Mouse (Mus musculus): ENCODE data around the gene Zeb2.
A peak's percentile ranks its signal among the peaks of the same experiment; 100 is the strongest.

Zeb2 gene

DNA sequence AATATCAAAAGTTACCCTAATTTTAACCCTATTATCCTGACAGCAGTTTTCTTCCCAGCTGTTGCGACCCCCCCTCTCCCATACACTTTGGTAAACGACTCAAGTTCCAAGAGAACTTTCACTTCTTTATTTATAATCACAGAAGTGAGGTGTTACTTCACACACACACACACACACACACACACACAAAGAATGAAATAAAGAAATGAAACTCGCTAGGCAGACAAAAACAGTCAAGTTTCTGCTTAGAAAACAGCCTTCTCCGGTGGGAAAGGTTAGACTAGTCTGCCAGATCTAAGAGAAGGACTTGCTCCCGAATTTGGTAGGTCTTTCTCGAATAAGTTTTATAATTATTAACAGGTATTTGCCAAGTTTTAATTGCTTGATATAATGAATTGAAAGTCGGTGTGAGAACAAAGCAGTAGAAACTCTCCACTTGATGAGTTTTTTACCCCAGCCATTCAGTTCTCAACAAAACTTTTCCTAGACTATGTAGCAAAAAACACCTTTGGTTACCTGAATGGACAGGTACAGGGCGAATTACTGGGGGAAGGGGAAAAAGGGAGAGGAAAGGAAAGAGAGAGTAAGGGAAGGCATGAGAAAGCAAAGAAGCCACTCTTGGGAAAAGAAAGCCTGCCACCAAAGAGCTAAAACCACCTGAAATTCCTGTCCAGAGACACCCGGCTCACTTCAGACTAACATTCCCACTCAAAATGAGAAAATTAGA is 5.0 kb downstream of the Zeb2 start:
- peak; percentile 90 for DNase-seq

DNA sequence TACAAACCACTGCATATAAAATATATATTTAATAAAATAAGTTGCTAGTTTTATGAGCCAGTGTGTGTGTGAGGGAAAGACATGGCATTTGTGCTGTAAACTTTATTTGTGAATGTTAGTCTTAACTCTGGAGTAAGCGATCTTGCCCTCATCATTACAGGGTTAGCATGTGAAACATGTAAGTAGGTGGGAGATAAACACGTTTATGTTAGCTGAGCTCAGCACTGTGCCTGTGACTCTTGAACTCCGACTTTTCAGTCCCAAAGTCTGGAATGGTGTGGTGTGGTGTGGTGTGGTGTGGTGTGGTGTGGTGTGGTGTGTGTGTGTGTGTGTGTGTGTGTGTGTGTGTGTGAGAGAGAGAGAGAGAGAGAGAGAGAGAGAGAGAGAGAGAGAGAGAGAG is 5.6 kb downstream of the Zeb2 start:
- DNase-seq, result peak; percentile 86

DNA sequence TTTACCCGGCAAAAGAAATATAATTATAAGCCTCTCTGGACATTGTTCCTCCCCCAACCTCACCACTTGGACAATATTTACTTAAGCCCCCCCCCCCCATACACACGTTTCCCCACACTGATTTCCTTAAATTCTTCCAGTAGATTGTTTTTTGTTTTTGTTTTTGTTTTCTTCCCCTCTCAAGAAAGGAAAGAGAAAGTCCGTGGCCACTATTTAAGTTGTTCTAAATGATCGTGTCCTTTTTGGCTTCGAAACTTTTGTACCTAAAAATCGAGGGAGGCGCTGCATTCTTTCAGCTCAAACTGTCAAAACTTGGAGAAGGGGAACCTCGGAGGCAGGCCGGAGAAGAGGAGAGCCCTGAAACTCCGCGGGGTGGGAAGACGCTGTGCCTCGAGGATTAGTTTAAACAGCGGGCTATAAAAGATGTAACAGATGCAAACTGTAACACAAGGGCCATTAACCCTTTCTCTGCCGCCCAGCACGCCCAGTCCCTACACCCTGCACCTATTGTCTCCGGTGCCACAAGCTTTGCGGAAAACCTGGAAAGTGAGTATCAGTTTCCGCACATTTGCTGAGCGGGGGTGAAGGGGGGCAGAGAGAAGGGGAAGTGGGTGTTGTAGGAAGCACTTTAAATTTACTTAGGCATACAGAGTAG is 6.3 kb downstream of the Zeb2 start:
- peak; percentile 96 for DNase-seq

DNA sequence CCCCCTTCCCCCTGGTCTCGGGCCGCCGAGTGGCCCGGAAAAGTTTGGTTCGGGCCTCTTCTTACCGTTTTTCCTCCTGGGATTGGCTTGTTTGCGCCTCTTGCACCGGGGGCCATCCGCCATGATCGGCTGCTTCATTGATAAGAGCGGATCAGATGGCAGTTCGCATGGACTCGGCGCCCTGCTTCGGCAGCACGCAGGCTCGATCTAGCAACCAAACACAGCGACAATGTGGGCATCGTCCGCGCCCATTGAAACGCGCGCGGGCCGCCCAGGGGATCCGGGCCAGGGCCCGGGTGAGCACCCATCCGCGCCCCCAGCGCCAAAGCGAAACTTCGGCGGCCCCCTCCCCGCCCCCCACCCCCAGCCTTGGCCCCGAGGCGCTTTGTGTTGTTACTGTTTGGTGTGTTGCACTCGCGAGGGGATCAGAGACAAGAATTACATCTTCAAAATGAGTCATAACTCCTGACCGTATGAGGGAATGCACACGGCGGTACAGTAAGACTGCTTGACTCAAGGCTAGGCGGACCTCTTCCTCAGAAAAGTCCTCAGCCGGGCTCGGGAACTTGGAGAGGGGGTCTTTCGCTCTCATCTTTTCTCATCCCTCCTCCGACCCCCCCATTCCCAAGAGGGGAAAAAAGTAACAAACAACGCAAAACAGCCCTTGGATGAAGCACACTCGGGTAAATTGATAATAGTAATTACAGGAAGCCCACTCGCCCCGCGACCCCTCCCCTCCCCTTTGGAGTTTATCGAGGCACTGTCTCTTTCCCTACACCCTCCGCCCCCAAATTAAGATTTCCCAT is 7.0 kb downstream of the Zeb2 start:
- peak; percentile 98 for DNase-seq

DNA sequence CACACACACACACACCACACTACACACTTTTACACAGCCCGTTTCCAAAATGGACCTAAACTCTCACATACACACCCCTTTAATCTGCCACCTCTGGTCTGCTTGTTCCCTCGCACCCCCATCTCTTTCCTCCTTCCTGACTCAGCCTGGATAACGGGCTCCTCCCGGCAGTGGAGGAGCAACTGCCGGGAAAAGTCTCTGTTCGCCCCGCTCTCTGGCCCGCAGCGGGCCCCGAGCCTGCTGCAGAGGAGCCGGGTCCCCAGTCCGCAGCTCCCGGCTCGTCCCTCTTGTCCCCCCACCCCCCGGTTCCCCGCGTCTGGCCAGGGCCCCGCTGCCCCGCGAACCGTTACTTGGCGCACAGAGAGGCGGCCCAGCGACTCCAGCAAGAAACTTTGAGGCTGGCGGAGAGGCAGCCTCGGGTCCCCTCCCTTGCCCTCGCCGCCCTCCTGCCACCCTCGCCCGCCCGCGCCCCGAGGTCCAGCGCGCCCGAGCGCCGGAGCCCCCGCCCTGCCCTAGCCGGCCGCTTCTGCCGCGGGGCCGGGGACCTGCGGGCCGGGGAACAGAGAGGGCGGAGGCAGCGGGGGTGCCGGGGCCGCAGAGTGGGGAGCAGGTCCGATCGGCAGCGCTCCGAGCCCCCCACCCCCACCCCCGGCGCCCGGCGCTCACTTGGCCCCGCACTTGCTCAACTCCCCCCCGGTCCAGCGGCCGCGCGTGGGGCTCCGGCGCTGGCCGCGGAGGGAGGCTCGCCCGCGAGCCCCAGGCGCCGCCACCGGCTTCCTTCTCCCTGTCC is 7.8 kb downstream of the Zeb2 start:
- peak; percentile 96 for DNase-seq

DNA sequence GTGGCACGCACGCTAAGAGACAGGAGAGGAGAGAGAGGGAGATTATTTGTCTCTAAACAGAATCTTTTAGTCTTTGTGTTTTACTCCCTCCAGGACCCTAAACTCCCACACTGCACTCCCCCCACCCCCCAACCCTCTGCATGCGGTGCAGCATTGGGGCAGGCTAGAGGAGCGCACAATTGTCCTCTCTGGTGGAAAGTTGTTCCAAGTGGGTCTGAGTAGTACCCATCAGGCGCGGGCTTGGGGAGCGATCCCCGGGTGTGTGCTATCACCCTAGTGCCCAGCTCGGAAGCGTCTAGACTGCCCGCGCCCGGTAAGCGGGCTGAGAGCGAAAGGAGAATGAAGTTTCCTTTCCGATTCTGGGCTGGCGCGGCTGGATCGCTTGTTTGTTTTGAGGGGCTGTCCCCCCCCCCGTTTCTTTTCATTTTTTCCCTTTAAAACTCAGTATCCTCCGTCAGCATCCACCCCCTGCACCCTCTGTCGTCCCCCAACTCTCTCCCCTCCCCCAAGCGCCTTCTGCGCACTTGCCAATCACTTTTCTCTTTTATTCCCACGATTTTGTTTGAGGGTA is 8.6 kb downstream of the Zeb2 start:
- peak; percentile 96 for DNase-seq

GRCm38 (mm10) chr2:45107555-45107954 is 9.6 kb downstream of the Zeb2 start:
- peak; percentile 92 for DNase-seq

DNA sequence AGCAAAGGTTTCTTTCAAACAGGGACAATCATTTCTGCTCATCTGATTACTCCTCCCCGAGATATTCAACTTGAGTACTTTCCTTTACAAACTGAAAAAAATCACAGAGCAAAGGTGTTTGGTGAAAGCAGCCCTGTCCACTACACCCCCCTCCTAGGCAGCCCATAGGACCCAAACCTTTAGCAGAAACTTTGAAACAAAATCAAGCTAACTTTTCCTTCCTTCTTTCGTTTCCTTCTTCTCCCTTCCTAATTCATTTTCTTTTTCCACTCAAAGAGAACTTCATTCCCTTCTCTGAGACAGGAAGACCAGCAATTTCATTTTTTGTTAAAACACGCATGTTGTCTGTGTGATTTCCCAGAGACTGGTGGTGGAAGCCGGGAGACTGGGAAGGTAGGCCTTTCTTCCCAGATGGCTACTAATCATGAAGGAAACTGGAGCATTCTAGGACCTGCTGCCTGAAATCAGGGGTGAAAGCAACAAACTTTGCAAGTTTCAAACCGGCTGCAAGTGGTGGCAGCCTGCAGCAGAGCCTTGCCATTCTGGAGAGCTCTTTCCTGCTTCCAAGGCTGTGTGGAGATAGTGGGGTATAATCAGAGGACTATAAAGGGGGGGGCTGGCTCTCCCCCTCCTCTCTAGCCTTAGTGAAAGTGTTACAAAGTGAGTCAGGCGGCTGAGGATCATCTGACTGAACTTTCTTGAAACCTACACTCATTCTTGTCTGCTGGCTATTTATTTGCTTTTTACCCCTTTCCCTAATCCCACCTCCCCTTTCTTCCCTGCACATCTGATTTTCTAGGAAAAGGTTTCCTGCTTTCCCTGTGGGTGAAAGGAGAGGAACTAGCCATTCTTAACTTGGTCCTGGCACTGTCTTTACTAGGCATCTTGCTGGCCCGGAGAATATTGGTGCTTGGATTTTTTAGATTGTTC is 11.0 kb downstream of the Zeb2 start:
- DNase-seq, result peak; percentile 93

- peak; percentile 89 for DNase-seq
These were observed 11.9 kb downstream of the Zeb2 start for GRCm38 (mm10) chr2:45105281-45105721.

- peak; percentile 86 for DNase-seq
These were observed 12.6 kb downstream of the Zeb2 start for GRCm38 (mm10) chr2:45104511-45105055.

DNA sequence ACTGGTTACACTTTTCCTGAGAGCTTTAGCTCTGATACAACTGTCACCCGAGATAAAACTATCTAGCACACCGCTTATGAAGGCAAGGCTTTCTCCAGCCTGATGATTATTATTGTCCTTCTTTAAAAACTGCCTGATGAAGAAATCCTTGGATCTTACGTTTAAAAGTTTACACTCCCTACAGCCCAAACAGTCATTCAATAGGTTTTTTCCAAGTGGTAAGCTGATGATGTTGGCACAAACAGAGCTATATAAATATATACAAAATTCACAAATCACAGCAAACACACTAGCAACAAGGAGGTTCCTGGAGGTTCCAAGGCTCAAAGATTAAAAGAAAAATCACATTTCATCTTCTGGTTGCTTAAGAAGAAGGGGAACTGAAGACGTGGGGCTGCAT is 13.1 kb downstream of the Zeb2 start:
- DNase-seq, result no peak

DNA sequence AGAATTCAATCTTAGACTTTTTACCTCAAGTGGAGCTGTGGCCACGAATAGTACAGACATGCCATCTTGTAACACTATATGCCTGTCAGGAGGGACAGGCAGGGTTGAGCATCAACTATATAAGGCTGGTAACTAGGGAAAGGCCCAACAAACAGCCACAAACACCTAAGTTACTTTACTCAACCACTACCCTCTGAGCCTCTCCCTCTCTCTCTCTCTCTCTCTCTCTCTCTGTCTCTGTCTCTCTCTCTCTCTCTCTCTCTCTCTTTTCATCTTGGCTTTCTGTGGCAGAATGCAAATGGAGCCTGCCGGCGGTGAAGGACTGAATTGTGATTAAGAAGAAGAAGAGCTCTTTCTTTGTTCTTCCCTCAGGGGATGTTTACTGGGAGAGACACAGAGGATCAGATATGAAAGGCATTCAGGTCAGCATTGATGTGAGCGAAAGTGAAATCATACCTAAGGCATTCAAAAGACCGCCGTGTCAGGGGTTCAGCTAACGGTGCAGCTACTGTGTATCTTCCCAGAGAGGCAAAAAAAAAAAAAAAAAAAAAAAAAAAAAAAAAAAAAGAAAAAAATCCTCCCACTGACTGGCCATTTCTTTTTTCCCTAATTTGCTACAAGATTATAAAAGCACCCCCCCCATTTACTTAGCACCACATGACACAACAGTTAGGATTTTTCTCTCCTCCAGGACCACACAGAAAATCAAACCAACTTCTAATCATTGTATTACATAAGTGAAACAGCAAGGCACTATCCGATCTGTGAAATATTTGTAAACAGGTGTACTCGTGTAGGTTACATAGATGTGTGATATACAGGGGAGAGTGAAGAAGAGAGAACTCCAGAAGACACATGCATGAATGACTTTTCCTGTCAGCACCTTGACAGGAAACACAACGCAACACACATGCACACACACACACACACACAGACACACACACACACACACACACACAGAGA is 13.9 kb downstream of the Zeb2 start:
- DNase-seq, result peak; percentile 80

DNA sequence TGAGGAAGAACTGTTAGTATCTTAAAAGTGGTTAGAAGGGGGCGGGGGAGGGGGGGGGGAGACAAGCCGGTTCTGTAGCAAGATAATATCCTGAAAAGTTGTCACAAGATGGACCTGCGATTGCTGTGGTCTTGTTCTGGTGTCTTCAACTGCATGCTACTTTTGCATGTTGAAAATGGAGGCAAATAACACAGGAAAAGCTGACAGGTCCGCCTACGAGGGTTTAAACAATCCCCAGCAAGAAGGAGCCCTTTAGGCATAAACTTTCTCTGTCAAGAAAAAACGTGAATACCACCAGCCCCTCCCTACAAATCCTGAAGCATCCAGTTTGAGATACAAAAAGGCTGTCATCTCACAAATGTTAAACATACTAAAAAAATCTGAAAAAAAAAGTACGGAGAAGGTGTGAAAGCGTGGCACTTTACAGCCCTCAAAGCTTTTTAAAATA is 15.0 kb downstream of the Zeb2 start:
- peak; percentile 64 for DNase-seq

GRCm38 (mm10) chr2:45101586-45101985 is 15.6 kb downstream of the Zeb2 start:
- DNase-seq, result peak; percentile 63

DNA sequence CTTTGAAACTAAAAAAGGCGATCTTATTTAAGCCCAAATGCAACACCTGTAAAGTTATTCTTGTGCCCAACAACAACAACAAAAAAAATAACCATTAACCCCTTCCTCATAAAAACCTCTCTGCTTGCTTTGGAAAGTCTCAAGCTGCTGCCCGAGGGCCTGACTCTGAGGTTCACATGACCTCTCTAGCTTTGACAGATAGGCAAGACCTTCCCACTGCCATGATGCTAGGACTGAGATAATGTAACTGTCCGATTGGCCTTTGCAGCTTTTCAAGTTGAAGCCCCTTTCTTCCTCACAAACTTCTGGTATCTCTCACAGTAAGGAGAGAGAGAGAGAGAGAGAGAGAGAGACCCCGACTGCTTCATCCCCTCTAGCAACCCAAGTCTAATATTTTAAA is 16.2 kb downstream of the Zeb2 start:
- DNase-seq, result peak; percentile 37

GRCm38 (mm10) chr2:45100628-45101027 is 16.6 kb downstream of the Zeb2 start:
- DNase-seq, result peak; percentile 87

DNA sequence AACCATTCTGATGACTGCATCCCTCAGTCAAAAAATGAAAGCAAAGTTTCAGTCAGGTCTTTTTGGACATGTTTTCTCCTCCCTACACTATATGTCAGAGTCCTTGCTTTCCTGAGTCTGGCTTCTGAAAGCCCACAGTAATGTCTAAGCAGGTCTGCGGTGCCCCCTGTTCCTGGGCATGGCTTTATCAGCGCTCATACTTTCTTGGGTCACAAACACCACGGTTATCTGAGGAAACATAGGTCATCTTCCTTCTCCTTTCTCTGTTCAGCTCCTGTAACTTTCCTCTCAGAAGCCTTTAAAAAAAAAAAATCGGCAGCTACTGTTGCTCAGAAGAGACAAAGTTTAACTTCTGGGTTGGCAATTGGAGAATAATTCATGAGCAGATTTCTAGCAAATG is 17.2 kb downstream of the Zeb2 start:
- peak; percentile 56 for DNase-seq

DNA sequence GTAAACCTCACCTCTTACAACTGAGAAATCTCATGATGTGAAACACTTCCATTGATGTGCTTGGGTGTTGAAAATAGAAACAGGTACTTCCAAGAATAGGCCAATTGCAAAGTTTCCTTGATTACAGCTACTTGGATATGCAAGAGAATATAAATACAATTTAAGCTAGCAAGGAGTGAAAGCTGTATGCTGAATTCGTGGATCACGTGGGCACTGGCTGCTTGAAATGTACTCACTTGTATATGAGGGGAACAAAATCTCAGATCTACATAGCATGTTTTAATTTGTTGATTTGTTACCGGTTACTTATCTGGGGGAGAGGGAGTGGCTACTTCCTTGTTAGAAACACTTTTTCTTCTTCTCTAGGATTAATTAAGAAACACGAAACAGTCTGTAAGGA is 18.1 kb downstream of the Zeb2 start:
- DNase-seq, result peak; percentile 58

- peak; percentile 93 for DNase-seq
These were observed 19.2 kb downstream of the Zeb2 start for GRCm38 (mm10) chr2:45097969-45098368.
